Mouse (Mus musculus) brain, embryonic 14.5 days (tissue): ENCODE data around the gene Ttc41.

ENCODE experiments used
- CTCF ChIP-seq: fragments of 200-500 bp; IDR thresholded peaks from 2 replicates; pipeline ENCODE4 v1.5.1; 2012; ENCODE audit warnings: inconsistent platforms, mild to moderate bottlenecking, moderate library complexity, borderline replicate concordance; ENCODE audit not compliant: insufficient read depth, insufficient read length; ENCODE audit errors: extremely low read depth
- POLR2A ChIP-seq: fragments of 200-500 bp; IDR thresholded peaks from 2 replicates; pipeline ENCODE4 v1.6.1; 2012; ENCODE audit warnings: mild to moderate bottlenecking, inconsistent platforms, borderline replicate concordance; ENCODE audit not compliant: poor library complexity, insufficient read depth, insufficient read length, severe bottlenecking; ENCODE audit errors: extremely low read depth

- TF ChIP-seq POLR2A = no peak
- TF ChIP-seq CTCF = no peak
Observed at GRCm38 (mm10) chr10:86704589-86705191, 921 bp upstream of the Ttc41 start.
